Mouse (Mus musculus): ENCODE data around the gene Hdac4.

Gene Hdac4

GRCm38 (mm10) chr1:92195360-92196149 is at the start of gene Hdac4:
Gene Hdac4 (minus strand): TSS chr1:92195699.
- peak; percentile 67 to 75 for DNase-seq (ENCODE audit: low spot score in 2 of 2)

GRCm38 (mm10) chr1:92243549-92243948 is 48.0 kb upstream of the Hdac4 start:
- DNase-seq (ENCODE audit: low spot score in 2 of 2), result no peak

GRCm38 (mm10) chr1:92240072-92240471 is 44.6 kb upstream of the Hdac4 start:
- no peak for DNase-seq (ENCODE audit: low spot score in 2 of 2)

GRCm38 (mm10) chr1:92235600-92235999 is 40.1 kb upstream of the Hdac4 start:
- DNase-seq (ENCODE audit: low spot score in 2 of 2), result no peak

- DNase-seq (ENCODE audit: low spot score in 2 of 2), result no peak
Observed at GRCm38 (mm10) chr1:92225297-92225696, 29.8 kb upstream of the Hdac4 start.

- DNase-seq (ENCODE audit: low spot score in 2 of 2), result peak; percentile 56 to 61
Observed at GRCm38 (mm10) chr1:92223956-92224891, 28.7 kb upstream of the Hdac4 start.

- no peak for DNase-seq (ENCODE audit: low spot score in 2 of 2)
Observed at GRCm38 (mm10) chr1:92216710-92217109, 21.2 kb upstream of the Hdac4 start.

- DNase-seq (ENCODE audit: low spot score in 2 of 2), result no peak
Observed at GRCm38 (mm10) chr1:92215996-92216630, 20.6 kb upstream of the Hdac4 start.

GRCm38 (mm10) chr1:92215131-92215638 is 19.7 kb upstream of the Hdac4 start:
- no peak for DNase-seq (ENCODE audit: low spot score in 2 of 2)

GRCm38 (mm10) chr1:92212003-92212750 is 16.7 kb upstream of the Hdac4 start:
- DNase-seq (ENCODE audit: low spot score in 2 of 2), result no peak

GRCm38 (mm10) chr1:92202639-92203352 is 7.3 kb upstream of the Hdac4 start:
- no peak for DNase-seq (ENCODE audit: low spot score in 2 of 2)

GRCm38 (mm10) chr1:92190463-92190862 is 5.0 kb downstream of the Hdac4 start:
- DNase-seq (ENCODE audit: low spot score in 2 of 2), result no peak

GRCm38 (mm10) chr1:92187137-92187536 is 8.4 kb downstream of the Hdac4 start:
- no peak for DNase-seq (ENCODE audit: low spot score in 2 of 2)

- no peak for DNase-seq (ENCODE audit: low spot score in 2 of 2)
Observed at GRCm38 (mm10) chr1:92184600-92184999, 10.9 kb downstream of the Hdac4 start.

GRCm38 (mm10) chr1:92183101-92183790 is 12.3 kb downstream of the Hdac4 start:
- DNase-seq (ENCODE audit: low spot score in 2 of 2), result no peak

GRCm38 (mm10) chr1:92181970-92182369 is 13.5 kb downstream of the Hdac4 start:
- DNase-seq (ENCODE audit: low spot score in 2 of 2), result no peak

- peak; percentile 100 for DNase-seq (ENCODE audit: low spot score in 2 of 2)
Observed at GRCm38 (mm10) chr1:92180141-92181137, 15.1 kb downstream of the Hdac4 start.

GRCm38 (mm10) chr1:92179489-92180006 is 16.0 kb downstream of the Hdac4 start:
- peak in 1 of 2 experiments; percentile 37 for DNase-seq (ENCODE audit: low spot score in 2 of 2)
